Mouse (Mus musculus) urinary bladder, postnatal 4 days (tissue): ENCODE results near the gene Cdc42ep3.

Source experiments
- DNase-seq, 2 experiments: peaks; one replicate each; pipeline ENCODE4 v3.0.0; 2021 to 2022; ENCODE audit warnings: low spot score in 2 of 2

Cdc42ep3 gene

DNA sequence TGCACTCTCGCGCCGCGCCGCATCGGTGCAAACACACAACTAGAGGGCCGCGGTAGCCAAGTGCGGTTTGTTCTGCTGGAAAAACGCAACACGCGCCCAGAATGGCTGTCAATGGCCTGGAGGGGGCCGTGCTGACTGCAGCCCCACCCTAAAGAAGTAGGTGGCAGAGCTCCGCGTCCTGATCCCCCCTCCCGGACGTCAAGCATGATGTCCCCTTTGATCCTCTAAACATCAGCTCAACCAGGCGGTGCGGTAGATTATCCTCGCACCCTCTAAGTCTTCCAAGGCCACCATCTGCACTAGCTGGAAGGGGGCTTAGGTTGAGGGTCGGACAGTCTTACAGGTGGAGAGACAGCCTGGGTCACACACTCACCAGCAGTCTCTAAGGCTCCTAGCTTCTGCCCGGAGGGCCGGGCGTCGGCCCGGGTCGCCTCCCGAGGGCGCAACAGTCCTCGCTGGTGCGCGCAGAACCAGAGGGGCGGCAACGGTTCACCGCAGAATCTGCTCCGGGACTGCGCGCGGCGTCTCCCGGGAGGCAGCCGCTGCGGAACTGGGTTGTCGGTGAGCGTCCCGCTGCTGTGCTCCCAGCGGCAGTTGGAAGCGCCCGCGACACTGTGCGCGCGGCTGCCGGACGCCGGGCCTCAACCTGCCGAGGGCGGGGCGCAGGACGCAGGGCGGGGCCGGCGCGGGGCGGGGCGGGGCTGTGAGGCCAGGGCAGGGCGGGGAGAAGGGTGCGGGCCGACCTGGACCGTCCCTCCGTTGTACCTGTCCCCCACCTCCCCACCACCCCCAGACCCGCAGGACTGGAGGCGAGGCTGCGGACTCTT, at the start of gene Cdc42ep3:
Gene Cdc42ep3, minus strand, starts transcription at position 648 of the 827 bp plus-strand sequence.
- DNase-seq = peak; percentile 68 to 70

GRCm38 (mm10) chr17:79400356-79400755, 45.5 kb upstream of the Cdc42ep3 start:
- DNase-seq = no peak

DNA sequence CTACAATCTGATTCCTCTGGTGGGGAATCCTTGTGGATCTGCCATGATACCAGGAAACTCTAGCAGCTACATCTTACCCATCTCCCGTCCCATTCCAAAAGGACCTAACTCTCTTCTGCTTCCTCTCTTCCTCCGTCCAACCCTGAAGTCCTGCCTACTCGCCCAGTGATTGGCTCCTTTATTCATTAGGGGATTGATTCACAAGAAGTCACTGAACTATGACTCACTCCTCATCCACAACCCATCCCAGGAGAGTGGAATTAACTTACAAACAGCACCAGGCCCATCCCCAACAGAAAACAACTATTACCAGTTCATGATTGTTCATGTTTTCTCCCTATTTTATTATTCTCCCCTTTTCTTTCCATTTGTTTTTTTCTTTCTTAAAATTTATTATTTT, 43.5 kb upstream of the Cdc42ep3 start:
- no peak for DNase-seq

DNA sequence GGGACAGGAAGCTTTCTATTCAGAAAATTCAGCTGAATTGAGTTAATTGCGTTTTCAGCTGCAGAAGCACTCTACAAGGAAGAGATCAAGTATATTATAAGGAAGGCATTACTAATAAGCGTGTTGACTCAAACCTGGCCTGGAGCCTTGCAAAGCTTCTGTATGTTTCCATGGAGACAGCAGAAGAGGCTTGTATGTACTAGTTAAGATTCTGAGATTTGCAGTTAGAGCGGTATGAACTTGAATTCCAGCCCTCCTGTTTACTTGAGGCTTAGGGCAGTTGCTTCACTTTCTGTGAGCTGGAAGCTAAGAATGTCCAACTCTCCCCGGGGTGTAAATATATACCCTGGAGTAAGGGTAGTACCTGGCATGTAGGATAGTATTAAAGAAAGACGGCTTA, 39.9 kb upstream of the Cdc42ep3 start:
- no peak for DNase-seq

DNA sequence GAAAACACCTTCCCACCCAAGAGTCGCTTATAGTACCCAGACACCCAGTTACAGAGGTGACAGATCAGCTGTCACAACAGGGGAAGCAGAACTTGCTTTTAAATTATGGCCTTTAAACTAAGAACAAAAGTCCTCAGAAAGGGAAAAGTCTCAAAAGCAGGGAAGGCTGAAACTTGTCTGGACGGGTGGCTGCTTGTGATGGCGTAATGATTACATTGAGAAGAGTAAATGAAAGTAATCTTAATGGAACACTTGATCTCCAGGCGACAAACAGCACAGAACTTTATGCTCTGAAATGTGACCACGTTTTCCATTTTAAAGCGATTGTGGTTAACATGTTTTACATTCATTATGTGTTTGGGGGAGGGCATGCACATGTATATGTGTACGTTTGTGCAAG, 39.0 kb upstream of the Cdc42ep3 start:
- DNase-seq = no peak

DNA sequence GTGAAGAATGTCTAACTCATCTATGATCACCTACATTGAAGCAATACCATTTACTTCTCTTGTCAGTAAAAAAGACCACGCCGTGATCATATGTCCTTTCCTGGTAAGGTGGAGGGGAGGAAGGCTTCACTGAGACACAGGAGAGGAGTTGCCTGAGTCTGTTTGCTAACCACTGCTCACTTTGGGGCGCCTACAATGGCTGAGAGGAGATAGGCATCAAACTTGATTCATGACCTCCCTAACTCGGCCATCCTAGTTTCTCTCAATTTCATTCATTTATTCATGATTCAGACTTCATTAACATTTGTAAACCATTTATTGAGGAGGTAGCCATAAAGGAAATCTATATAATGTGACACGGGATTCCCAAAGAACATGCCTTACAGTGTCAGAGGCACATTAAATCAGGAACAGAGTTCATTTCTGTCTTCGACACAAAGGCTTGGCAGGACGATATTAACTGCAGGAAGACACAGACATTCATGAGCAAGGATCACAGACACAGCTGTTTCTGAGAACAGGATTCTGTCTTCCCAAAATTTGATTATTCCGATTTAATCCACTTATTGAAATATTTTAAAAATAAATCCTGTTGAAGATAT, 32.7 kb upstream of the Cdc42ep3 start:
- DNase-seq = no peak

DNA sequence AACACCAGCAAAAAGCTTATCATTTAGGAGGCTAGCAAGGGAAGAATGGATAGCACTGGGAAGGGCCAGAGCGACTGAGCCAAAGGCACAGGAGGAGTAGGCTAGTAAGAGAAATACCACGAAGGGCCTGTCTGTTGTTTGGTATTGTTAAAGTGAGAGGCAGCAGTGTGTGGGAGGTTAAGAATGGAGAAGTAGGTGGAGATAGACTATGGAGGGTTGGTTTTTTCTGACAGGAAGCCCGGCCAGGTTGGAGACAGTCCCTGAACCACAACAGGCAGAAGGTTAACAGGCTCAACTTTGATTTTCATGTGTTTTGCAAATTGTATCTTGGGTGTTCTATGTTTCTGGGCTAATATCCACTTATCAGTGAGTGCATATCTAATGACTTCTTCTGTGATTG, 26.6 kb upstream of the Cdc42ep3 start:
- no peak for DNase-seq

GRCm38 (mm10) chr17:79379191-79379590, 24.3 kb upstream of the Cdc42ep3 start:
- no peak for DNase-seq

GRCm38 (mm10) chr17:79376434-79377210, 21.7 kb upstream of the Cdc42ep3 start:
- DNase-seq = no peak

DNA sequence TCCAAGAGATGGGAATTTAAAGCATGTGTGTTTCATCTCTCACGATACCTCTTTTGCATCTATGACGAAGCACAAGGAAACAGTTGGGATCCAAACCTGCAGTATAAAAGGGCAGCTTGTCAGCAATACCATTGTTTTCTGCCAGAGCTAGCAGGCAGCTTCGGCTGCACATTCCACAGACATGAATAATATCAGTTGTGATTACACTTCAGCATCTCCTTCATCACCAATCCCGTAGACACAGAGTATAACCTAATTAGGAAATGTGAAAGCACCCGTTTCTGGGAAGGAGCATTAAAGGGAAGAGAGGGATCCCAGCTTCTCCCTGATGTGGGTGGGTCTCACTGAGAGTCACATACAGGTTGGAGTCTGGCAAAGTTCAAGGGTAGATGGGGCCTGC, 18.1 kb upstream of the Cdc42ep3 start:
- no peak for DNase-seq

GRCm38 (mm10) chr17:79364749-79365450, 10.0 kb upstream of the Cdc42ep3 start:
- no peak for DNase-seq

- DNase-seq = no peak
Measured at GRCm38 (mm10) chr17:79356071-79356601, 1.2 kb upstream of the Cdc42ep3 start.

DNA sequence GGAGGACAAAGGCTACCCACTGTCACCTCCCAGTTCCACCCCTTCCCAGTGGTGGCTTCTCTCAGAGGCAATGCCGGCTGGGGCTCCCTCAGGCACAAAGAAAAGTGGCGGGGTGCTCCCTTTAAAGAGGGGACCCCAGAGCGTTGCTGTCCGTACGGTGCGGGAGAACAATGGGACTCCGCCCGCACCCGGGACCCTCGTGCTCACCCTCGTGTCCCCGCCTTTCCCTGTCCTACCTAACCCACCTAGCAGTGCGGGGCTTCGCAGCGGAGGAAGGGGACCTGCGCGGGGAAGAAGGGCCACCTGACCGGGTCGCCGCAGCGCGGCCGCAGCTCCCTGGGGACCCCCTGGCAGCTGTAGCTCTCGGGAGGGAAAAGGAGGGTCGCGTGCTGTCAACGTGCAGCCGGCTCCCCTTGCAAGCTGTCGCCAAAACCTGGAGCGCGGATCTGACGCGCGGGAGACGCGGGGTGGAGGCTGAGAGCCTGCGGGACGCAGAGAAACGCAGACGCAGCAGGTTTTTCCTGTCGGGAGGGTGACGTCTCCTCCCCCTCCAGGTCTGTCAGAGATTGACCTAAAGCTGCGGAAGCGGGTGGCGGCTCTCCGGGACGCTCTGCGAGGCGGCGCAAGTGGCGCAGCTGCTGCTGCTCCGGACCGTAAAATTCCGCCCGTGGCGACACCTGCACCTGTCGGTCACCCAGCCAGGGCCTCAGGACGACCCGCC, 540 bp upstream of the Cdc42ep3 start:
- peak; percentile 57 to 68 for DNase-seq

DNA sequence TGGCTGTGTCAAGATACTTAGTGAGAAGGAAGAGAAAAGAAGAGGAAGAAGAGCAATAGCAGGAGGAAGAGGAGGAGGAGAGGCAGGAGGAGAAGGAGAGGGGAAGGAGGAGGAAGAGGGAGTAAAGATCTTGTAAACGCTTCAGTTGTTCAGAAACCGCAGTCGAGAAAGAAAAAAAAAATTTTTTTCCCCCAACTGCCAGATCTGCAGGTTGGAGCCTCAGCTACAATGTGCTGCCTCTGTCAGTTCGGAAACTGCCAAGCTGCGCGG, 782 bp downstream of the Cdc42ep3 start:
- DNase-seq = no peak

DNA sequence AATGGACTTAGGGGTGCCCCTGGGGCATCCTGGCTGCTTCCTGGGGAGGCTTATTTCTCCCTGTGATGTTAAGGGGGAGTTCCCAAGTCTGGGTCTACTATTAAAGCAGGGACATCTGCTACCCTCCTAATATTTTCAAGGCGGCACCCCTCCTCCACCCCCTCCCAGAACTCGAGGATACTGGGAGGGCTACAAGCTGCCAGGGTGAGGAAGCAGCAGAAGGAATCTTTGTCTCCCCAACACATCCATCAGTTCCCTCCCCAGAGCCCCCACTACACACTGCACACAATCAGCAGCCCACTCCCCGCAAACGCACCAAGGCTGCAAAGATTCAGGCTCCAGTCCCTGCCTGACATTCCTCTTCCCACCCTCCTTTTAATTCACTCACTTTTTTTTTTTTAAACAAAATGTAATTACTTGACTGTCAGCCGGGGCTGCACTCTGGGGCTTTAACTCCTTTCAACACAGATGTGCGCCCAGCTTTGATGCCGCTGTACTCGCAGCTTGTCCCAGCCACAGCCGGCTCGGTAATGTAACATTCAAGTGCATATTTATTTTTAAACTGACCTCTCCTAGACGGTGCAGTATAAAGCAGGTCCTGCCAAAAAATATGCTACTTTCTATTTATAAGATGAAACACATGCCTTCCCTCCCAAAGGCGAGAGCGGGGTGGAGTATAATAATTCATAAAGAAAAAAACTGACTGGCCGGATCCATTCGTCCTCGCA, 1.3 kb downstream of the Cdc42ep3 start:
- DNase-seq = no peak

GRCm38 (mm10) chr17:79350751-79351191, 4.1 kb downstream of the Cdc42ep3 start:
- DNase-seq = peak in 1 of 2 experiments; percentile 47

GRCm38 (mm10) chr17:79349371-79349770, 5.5 kb downstream of the Cdc42ep3 start:
- DNase-seq = peak in 1 of 2 experiments; percentile 49

DNA sequence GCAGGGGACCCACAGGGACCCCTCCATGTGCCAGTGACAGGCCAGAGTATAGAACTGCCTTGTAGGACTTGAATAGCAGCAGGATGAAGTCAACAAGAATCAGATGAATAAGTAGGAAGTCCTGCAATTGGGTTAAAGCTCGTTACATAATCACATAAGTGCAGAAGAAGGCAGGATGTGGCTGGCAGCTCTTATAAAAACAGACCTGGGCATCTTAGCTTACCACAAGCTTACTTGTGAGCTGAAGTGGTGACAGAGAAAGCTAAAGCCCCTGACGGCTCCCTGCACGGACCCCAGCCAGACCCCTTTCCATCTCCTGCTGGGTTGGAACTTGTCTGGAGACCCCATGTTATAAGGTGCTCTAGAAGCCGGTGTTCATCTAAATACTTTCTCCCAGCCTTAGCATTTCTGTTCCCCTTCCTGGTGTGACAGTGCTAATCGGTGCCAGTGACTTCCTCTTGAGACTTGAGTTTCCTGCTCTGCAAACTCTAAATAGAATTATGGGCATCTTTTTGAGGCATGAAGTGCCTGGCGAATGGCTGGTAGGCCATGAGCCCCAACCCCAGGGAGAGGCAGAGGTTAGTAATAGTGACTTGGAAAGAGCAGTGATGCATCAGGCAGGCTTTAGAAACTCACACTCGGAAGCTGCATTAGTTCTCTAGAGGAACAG, 6.8 kb downstream of the Cdc42ep3 start:
- peak in 1 of 2 experiments; percentile 44 for DNase-seq

DNA sequence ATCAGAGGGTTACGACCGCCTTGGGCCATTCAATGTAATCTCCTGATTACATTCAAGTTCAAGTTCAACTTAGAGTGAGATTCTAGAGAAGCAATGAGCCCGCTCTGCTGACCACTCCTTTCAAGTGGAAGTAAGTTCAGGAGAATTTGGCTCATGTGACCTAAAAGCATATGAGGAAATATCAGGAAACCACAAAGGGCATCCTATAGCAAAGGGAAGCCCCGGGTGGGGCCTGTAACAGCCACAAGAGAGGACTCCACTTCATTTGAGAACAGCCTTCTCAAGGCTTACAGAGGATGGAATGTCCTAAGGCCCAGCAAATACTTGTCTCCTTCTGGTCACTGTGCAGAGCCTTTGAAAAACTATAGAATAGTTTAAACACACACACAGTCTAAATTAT, 7.6 kb downstream of the Cdc42ep3 start:
- DNase-seq = no peak
